Mouse (Mus musculus): ENCODE results near the gene Nop2.
A peak's percentile ranks its signal among the peaks of the same experiment; 100 is the strongest.

Nop2 gene

GRCm38 (mm10) chr6:125109371-125109770, 22.3 kb upstream of the Nop2 start:
- DNase-seq (ENCODE audit: low read depth, low spot score): no peak

GRCm38 (mm10) chr6:125110927-125111326, 20.8 kb upstream of the Nop2 start:
- DNase-seq (ENCODE audit: low read depth, low spot score): no peak

GRCm38 (mm10) chr6:125112553-125112952, 19.2 kb upstream of the Nop2 start:
- DNase-seq (ENCODE audit: low read depth, low spot score): no peak

DNA sequence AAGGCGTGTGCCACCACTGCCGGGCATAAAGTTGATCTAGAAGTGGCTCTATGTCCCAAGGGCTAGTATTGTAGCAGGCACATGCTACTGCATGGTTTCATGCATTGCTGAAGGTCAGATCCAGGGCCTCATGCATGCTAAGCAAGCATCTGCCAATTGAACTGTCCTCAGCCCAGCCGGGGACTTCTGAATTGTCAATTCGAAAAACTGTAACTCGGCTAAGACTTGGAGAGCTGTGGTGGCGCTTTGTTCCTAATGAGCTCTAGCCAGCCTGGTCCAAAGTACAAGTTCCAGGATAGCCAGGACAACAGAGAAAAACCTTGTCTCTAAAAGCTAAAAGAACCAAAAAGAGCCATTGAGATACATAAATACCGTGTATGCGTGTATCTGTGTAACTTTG, 12.3 kb upstream of the Nop2 start:
- no peak for DNase-seq (ENCODE audit: low read depth, low spot score)

- no peak for DNase-seq (ENCODE audit: low read depth, low spot score)
Observed at GRCm38 (mm10) chr6:125128724-125129123, 3.0 kb upstream of the Nop2 start.

DNA sequence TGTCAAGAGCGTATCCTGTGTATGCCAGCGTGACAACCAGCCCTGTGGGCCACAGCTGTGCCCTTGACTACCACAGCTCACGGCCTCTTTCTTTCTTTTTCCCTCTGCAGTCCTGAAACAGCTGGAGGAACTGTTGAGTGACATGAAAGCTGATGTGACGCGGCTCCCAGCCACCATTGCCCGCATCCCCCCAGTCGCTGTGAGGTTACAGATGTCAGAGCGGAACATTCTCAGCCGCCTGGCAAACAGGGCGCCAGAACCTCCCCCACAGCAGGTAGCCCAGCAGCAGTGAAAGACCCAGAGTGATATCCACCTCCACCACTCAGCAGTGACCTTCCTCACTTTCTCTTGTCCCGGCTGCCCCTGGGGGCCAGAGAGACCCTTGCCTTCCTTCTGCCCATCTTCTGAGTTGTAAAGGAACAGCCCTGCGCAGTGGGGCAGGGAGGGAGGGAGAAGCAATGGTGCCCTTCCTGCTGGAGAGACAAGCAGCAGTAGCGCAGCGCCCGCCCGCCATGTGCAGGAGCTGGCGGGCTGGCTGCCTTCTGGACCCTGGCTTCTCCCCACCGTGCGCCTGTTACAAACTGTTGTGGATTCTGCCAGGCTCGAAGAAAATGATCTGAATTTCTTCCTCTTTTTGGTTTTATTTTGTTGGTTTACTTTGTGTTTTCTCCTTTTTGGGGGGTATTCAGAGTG, 1.9 kb upstream of the Nop2 start:
- no peak for DNase-seq (ENCODE audit: low read depth, low spot score)

GRCm38 (mm10) chr6:125132470-125132869, 761 bp downstream of the Nop2 start:
- DNase-seq (ENCODE audit: low read depth, low spot score): no peak

DNA sequence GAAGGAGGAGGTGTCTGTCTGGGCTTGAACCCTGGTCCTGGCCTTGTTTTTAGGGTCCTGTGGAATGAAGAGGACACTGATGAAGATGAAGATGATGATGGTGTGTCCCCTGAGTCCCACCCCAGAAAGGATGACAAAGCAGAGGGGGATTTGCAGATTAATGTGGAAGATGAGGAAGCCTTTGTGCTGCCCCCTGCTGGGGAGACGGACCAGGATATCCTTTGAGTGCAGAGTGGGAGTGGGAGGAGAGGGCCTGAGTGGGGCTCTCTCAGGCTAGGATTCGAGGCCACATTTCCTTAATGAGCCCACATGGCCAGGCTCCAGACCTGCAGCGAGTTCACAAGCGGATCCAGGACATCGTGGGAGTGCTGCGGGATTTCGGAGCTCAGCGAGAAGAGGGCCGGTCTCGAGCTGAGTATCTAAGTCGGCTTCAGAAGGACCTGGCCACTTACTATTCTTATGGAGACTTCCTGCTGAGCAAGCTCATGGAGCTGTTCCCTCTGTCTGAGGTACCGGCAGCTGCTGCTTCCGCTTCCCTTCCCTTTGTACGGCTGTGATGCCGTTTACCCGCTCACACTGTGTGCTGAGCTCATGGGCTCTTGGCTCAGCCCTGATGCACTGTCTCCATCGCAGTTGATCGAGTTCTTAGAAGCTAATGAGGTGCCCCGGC, 5.4 kb downstream of the Nop2 start:
- DNase-seq (ENCODE audit: low read depth, low spot score): no peak

DNA sequence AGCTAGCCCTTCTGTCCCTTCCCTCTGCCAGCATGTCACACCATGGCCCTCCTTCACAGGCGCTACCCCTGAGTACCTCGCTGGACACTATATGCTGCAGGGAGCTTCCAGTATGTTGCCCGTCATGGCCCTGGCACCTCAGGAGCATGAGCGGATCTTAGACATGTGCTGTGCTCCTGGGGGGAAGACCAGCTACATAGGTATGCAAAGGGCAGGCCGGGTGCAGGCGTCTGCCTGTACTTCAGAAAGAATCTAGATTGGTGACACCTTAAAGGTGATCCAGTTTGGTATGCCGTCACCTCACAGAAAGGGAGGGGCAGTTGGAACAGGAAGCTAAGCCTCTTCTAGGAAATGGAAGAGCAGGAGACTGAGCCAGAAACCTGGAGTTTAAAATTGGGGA, 8.0 kb downstream of the Nop2 start:
- no peak for DNase-seq (ENCODE audit: low read depth, low spot score)

DNA sequence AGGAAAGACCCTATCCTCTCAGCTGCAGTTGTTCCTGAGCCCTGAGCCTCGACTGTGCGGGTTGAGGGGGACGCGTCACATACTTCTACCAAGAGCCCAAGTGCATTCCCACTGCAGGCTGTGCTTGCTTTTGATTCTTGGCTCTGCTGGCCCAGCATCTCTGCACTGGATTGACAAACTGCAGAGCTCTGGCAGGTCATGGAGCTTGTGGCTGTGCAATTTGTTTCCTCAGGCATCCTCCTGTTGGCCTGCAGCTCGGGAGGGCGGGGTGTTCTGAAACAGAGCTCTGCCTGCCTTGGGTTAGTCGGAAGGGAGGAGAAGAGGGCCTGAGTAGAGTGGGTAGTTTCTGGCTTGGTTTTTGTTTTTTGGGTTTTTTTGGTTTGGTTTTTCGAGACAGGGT, 10.7 kb downstream of the Nop2 start:
- no peak for DNase-seq (ENCODE audit: low read depth, low spot score)

DNA sequence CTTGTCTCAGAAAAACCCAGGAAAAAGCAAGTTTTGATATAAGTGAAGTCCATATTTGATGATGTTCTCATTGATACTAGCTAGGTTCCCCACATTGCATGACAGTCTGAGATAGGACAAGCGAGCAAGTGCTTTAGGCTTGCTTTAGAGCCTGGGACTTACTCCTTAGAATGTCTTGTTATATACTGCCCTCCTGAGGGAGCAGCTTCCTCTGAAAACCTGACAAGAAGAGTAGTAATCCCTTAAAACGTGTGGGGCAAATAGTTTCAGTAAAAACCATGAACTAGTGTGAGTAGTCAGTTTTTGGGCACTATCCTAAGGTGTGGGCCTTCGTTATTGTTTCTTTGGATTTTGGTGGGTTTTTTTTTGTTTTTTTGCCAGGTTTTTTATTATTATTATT, 11.4 kb downstream of the Nop2 start:
- DNase-seq (ENCODE audit: low read depth, low spot score): no peak

GRCm38 (mm10) chr6:125143904-125144303, 12.2 kb downstream of the Nop2 start:
- no peak for DNase-seq (ENCODE audit: low read depth, low spot score)

DNA sequence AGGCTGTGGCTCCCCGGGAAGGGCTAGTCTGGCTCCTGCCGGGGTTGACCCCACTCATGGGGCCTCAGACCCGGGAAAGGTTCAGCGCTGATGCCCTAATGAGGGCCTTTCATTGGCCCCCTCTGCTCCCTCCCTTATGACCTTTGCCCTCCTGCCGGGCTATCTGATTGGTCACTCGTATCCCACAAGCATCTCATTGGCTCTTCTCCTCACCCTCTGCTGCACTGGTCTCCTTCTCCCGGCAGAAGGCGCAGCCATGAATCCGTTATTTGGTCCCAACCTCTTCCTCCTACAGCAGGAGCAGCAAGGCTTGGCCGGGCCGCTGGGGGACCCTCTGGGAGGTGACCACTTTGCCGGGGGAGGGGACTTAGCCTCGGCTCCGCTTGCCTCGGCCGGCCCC, 13.3 kb downstream of the Nop2 start, which contains the start of gene Iffo1:
Iffo1 (plus strand) TSS at position 241 of the 400 bp plus-strand sequence.
- DNase-seq (ENCODE audit: low read depth, low spot score): peak; percentile 93

GRCm38 (mm10) chr6:125145479-125145951, 13.8 kb downstream of the Nop2 start:
- DNase-seq (ENCODE audit: low read depth, low spot score): no peak

DNA sequence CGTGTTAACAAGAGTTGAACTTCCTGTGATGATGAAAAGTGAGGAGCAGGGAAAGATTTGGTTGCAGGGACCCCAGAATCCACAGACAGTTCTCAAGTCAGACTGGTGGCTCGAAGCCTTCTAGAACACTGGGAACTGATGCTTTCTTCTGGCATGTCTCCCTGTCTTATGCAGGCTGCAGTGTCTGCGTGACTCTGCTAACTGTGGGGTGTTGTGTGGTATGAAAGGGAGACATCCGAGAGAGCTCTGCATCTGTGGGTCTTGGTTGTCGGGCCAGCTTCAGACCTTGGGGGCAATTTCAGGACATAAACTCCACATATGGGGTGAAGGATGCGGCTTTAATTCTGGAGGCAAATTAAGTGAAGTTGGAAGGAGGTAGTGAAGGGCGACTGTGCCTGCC, 14.4 kb downstream of the Nop2 start:
- no peak for DNase-seq (ENCODE audit: low read depth, low spot score)

GRCm38 (mm10) chr6:125146797-125147196, 15.1 kb downstream of the Nop2 start:
- DNase-seq (ENCODE audit: low read depth, low spot score): peak; percentile 69

- no peak for DNase-seq (ENCODE audit: low read depth, low spot score)
Observed at GRCm38 (mm10) chr6:125147329-125147728, 15.6 kb downstream of the Nop2 start.

DNA sequence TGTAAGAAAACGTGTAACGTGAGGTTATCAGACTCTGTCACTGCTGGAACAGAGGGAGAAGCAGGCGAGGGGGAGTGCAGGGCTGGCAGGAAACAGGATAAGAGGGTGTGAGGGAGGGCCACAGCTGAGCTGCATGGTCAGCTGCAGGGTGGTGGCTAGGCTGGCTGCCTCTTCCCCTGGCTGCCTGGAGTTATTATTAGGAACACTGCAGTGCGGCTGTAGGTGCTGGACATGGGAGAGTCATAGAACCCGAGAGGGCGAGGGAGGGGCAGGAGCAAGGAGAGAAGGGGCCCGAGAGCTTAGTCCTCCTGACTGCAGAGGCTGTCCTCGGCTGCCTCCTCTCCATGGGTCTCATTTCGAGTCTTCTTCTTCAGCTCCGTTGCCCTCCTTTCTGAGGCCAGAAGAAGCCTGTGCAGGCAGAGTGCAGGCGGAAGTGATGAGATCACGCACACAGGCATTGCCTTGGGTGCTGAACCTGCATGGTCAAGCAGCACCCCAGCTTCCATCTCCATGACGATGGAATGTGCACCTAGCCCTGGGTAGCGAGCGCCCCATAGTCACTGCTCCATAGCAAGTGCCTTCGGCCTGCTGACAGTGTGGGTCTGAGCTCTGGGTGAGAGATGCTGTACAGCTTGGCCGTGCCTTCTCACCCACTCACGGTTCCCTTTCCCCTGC, 16.7 kb downstream of the Nop2 start:
- peak; percentile 88 for DNase-seq (ENCODE audit: low read depth, low spot score)

DNA sequence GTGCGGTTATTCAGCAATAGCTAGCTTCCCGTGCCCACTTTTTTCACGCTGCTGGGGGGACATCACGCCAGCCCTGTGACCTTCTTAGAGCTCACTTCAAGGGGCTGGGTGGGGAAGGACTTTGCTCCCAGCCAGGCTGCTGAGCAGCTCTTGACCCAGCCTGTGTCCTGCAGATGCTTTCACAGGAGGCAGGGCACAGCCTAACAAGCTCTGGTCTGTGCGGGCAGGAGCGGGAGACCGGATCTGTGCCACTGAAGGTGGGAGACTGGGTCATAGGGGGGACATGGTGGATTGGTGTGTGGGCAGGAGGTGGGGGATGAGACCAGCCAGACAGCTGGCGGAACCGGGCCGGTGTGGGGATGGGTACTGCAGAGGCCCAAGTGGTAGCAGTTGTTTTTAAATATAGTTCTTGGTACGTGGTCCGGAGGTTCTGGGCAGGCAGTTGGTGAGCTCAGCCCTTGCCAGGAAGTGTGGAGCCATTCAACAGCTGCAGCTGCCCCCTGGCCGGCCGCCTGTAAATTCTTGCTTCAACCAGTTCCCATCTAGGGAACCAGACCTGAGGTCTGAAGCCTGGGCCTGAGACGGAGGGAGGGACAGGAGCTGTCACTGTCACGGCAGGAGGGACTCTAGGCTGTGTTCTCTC, 17.3 kb downstream of the Nop2 start:
- peak; percentile 87 for DNase-seq (ENCODE audit: low read depth, low spot score)

DNA sequence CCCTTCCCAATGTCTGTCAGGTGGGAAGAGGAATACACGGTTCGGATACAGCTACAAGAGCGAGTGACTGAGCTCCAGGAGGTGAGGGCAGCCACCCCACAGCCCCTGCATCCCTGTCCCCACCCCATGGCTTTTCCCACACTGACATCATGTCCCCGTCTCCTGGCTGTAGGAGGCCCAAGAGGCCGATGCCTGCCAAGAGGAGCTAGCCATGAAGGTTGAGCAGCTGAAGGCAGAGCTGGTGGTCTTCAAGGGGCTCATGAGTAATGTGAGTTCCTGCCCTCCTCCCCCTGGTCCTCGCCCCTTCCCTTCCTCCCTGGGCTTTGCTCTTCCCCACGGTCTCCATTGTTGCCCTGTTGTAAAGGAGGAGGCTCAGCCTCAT, 17.9 kb downstream of the Nop2 start:
- no peak for DNase-seq (ENCODE audit: low read depth, low spot score)

GRCm38 (mm10) chr6:125152212-125153017, 20.7 kb downstream of the Nop2 start:
- peak; percentile 75 for DNase-seq (ENCODE audit: low read depth, low spot score)
